Mouse (Mus musculus) layer of hippocampus, postnatal 36 days (tissue): ENCODE measurements around the gene Hagh. TPM values are rescaled to one million over a fixed set of nuclear protein-coding genes. Genes with fewer than 3 reads are reported as not detected.

Source experiments
- DNase-seq, 2 experiments: peaks; one replicate each; pipeline ENCODE4 v3.0.0; 2022
- total RNA-seq, 2 experiments: library from RNA; stranded (reverse); gene quantifications; 2 replicates each; pipeline ENCODE4 v1.2.3; 2021

Hagh gene
- total RNA-seq, 2 experiments from 2014 or later: 131 to 134 TPM

DNA sequence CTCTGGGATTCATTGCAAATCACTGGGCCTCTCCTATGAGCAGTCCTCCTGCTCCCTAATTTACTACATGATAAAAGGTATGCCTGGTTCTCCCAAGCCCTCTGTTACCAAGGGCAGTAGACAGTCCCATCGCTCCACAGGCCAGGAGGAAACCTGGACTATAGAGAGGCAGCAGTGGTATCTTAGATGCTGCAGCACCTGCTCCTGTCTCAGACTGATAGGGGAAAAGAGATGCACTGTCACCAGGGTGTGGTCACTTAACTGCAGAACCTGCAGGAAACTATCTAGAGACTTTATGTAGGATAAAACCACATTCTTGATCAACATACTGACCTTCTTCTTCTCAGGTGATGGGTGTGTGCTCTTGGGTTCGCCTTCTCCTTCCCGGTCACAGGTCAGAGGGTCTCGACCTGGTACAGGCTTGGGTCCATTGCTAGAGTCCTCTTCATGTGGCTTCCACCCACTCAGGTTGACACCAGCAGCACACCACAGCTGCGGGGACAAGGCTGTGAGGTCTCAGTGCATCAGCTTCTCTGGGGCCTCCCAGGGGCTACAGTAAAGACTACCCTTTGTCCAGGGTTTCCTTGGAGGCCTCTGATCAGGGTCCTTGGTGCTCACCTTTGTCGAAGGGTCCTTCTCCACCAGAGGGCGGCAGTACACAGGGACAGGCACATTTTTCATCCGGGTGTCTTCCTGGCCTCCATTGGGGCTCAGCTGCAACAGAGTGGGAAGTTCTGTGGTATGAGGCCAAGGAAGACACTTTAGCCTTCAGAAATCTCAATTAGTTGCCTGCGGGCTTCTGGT, 62.9 kb downstream of the Hagh start:
- DNase-seq: no peak

DNA sequence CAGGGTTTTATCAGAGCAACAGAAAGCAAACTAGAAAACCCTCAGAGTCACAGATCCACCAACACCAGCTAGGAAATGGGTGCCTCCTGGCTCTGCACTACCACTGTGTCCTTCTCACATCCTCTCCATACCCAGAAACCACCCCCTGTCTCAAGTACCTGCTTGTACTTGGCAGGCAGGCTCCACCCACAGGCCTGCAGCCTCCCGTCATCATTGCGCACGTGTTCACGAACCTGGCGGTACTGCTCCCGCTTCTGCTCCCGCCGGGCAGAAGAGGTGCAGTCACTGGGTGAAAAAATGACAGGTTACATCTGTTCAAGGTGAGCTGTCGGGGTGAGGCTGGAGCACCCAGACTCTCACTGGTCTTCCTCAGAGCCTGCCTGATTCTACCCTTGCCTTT, 63.8 kb downstream of the Hagh start:
- no peak for DNase-seq

DNA sequence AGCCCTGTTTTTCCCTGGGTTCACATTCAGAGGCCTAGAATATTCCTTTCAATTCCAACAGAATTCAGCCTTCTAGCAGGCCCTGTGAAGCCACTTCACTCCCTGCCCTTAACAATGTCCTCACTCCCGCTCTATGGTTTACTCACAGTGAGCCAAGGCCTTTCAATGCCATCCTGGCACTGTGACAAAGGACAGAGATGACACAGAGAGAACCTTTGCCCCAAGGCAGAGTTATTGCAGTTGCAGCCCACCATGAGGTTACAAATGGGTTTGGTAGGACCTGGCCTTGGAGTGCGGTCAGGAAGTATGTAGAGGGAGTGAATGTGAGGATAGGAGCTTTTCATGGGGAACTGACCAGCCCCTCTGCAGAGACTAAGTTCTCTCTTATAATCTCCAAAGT, 67.6 kb downstream of the Hagh start:
- no peak for DNase-seq

DNA sequence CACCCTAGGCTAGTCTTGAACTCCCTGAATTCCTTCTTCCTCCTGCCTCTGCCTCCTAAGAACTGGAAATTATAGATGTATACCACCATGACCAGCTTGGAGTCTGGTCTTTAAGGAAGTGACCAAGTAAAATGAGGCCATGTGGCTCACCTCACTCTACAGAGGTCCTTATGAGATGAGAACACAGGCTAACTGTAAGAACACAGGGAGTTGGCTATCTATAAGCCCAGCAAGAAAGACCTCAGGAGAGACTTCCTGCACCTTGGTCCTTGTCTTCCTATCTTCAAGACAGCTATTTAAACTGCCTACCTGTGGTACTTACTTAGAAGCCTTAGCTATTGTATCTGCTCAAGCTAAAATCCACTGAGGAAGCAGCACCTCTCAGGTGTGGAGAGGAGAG, 74.0 kb downstream of the Hagh start:
- DNase-seq: no peak

Other genes with a start within 250 kb of the Hagh start
- gene Tsc2, start 207.5 kb upstream of the Hagh start, total RNA-seq: 100 to 1,000 TPM; 181 to 184 TPM
- 1 to 10 TPM; 3.9 to 6.9 TPM for gene Nthl1, start 207.5 kb upstream of the Hagh start, total RNA-seq
- 10 to 100 TPM; 41.1 to 43.3 TPM for gene Slc9a3r2, start 189.8 kb upstream of the Hagh start, total RNA-seq
- 1 to 10 TPM; 1.7 to 2.9 TPM for gene Npw, start 181.7 kb upstream of the Hagh start, total RNA-seq
- 10 to 100 TPM; 38.2 to 43.5 TPM for gene Zfp598, start 170.5 kb upstream of the Hagh start, total RNA-seq
- 100 to 1,000 TPM; 152 to 165 TPM for gene Syngr3, start 150.2 kb upstream of the Hagh start, total RNA-seq
- gene Gfer, start 144.0 kb upstream of the Hagh start, total RNA-seq: 10 to 100 TPM; 17.0 to 22.7 TPM
- 1 to 10 TPM; 2.5 to 3.0 TPM for gene Noxo1, start 143.9 kb upstream of the Hagh start, total RNA-seq
- gene Tbl3, start 132.5 kb upstream of the Hagh start, total RNA-seq: 10 to 100 TPM; 26.1 to 29.4 TPM
- gene Rnf151, start 122.1 kb upstream of the Hagh start, total RNA-seq: not detected
- 100 to 1,000 TPM; 326 to 349 TPM for gene Rps2, start 122.0 kb upstream of the Hagh start, total RNA-seq
- 100 to 1,000 TPM; 199 to 228 TPM for gene Ndufb10, start 115.7 kb upstream of the Hagh start, total RNA-seq
- under 1 TPM in 1 of 2 experiments, not detected in 1; 0.56 TPM for gene Rpl3l, start 112.3 kb upstream of the Hagh start, total RNA-seq
- 10 to 100 TPM; 42.1 to 45.6 TPM for gene Msrb1, start 103.5 kb upstream of the Hagh start, total RNA-seq
- gene Hs3st6, start 87.2 kb upstream of the Hagh start, total RNA-seq: not detected
- gene Meiob, start 35.9 kb upstream of the Hagh start, total RNA-seq: not detected
- gene Fahd1, start 10.2 kb downstream of the Hagh start, total RNA-seq: 10 to 100 TPM; 18.3 to 23.0 TPM
- under 1 TPM in 1 of 2 experiments, not detected in 1; 0.33 TPM for gene Igfals, start 25.9 kb downstream of the Hagh start, total RNA-seq
- gene Nubp2, start 46.2 kb downstream of the Hagh start, total RNA-seq: 10 to 100 TPM; 33.2 to 37.1 TPM
- 10 to 100 TPM; 39.2 to 42.8 TPM for gene Spsb3, start 46.5 kb downstream of the Hagh start, total RNA-seq
- 10 to 100 TPM; 57.5 to 70.4 TPM for gene Eme2, start 54.9 kb downstream of the Hagh start, total RNA-seq
- 10 to 100 TPM; 75.3 to 75.9 TPM for gene Mrps34, start 55.0 kb downstream of the Hagh start, total RNA-seq
- gene Nme3, start 56.4 kb downstream of the Hagh start, total RNA-seq: 10 to 100 TPM; 60.0 to 67.5 TPM
- 100 to 1,000 TPM; 384 to 406 TPM for gene Mapk8ip3, start 96.8 kb downstream of the Hagh start, total RNA-seq
- gene Jpt2, start 120.5 kb downstream of the Hagh start, total RNA-seq: 1 to 10 TPM; 5.5 to 6.3 TPM
- 10 to 100 TPM; 27.2 to 28.3 TPM for gene Cramp1l, start 175.6 kb downstream of the Hagh start, total RNA-seq
- gene Ift140, start 175.9 kb downstream of the Hagh start, total RNA-seq: 10 to 100 TPM; 23.8 to 24.0 TPM
- gene Tmem204, start 243.4 kb downstream of the Hagh start, total RNA-seq: 1 to 10 TPM; 7.7 to 8.2 TPM